13 mouse cellular contexts compared by ENCODE assay signal in the genomic region with DNA sequence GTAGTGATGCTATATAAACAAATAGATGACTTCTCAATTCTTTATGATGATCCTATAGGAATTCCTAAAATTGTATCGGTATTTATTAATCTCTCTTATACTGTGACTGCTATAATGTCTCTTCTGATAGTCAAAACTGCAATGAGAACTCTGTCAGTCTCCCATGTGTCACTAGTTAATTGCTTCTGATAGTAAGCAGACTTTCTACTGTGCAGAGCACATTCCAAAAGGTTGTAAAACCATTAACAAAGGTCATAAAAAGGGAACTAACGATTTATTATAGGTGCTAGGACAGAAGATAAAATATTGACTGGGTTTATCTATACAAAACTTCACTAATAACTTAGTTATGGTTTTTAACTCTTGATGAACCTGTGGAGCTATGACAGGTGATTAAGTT. TPM values are rescaled to one million over a fixed set of nuclear protein-coding genes. Genes with fewer than 3 reads are reported as not detected.
"Had no signal": no experiment of that assay in that cellular context is flagged by ENCODE, and none has a peak within 500 bp of the region (broad histone marks: within the 10 kb centered on the region; RNA-seq: fewer than 3 reads in every experiment).

No protein-coding gene starts in this region.

RNA-seq across cellular contexts. Expression of gene Olfr782, which starts 3.8 kb away (rescaled TPM):
- polyA plus RNA-seq: neural tube, embryonic 13.5 days; neural tube, embryonic 14.5 days; neural tube, embryonic 15.5 days; small intestine, adult 2 months; spleen, adult 2 months; stomach, embryonic 14.5 days; stomach, embryonic 15.5 days; stomach, embryonic 16.5 days; stomach, postnatal 0 days; testis, adult 2 months; thymus, adult 2 months; thymus, postnatal 0 days; urinary bladder, adult 2 months had no signal

RNA-seq across cellular contexts. Expression of gene Olfr781, which starts 23.8 kb away (rescaled TPM):
- polyA plus RNA-seq: neural tube, embryonic 13.5 days; neural tube, embryonic 14.5 days; neural tube, embryonic 15.5 days; small intestine, adult 2 months; spleen, adult 2 months; stomach, embryonic 14.5 days; stomach, embryonic 15.5 days; stomach, embryonic 16.5 days; stomach, postnatal 0 days; testis, adult 2 months; thymus, adult 2 months; thymus, postnatal 0 days; urinary bladder, adult 2 months had no signal

RNA-seq across cellular contexts. Expression of gene Olfr784, which starts 31.4 kb away (rescaled TPM):
- polyA plus RNA-seq: small intestine, adult 2 months; spleen, adult 2 months; stomach, embryonic 15.5 days; stomach, embryonic 16.5 days; stomach, postnatal 0 days had no signal

RNA-seq across cellular contexts. Expression of gene Olfr780, which starts 34.6 kb away (rescaled TPM):
- polyA plus RNA-seq: neural tube, embryonic 13.5 days; neural tube, embryonic 14.5 days; neural tube, embryonic 15.5 days; small intestine, adult 2 months; spleen, adult 2 months; stomach, embryonic 14.5 days; stomach, embryonic 15.5 days; stomach, embryonic 16.5 days; stomach, postnatal 0 days; testis, adult 2 months; thymus, adult 2 months; thymus, postnatal 0 days; urinary bladder, adult 2 months had no signal

RNA-seq across cellular contexts. Expression of gene Olfr785, which starts 52.8 kb away (rescaled TPM):
- polyA plus RNA-seq: neural tube, embryonic 13.5 days; neural tube, embryonic 14.5 days; neural tube, embryonic 15.5 days; small intestine, adult 2 months; spleen, adult 2 months; stomach, embryonic 14.5 days; stomach, embryonic 15.5 days; stomach, embryonic 16.5 days; stomach, postnatal 0 days; testis, adult 2 months; thymus, adult 2 months; thymus, postnatal 0 days; urinary bladder, adult 2 months had no signal
